Mouse (Mus musculus): ENCODE results near the gene Zfp92.

DNA sequence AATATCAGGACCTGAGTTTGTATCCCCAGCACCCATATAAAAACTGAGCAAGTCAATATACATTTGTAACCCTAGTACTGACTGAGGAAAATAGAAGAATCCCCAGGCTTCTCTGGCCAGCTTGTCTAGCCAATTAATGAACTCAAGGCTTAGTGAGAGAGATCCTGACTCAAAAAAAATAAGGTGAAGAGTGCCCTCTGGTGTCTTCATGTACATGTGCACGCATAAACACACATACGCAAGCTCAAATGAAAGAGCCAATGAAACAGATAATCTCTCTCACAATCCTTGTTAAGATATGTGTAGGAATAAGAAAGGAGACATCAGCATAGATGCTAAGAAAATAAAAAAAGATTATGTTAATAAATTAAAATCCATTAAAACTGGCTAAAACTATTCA lies 19.1 kb downstream of the Zfp92 start:
- TF ChIP-seq GATA1 (IDR thresholded peaks at IDR 0.05; ENCODE audit: low read length) (no peak), TAL1 (IDR thresholded peaks at IDR 0.05; ENCODE audit: low read length) (no peak)
